Mouse (Mus musculus) spleen, adult 2 months (tissue): ENCODE measurements around the gene Atp6v0b.

Experiments
- CTCF ChIP-seq: fragments of 200-500 bp; IDR thresholded peaks from 2 replicates; pipeline ENCODE4 v1.5.1; 2011; ENCODE audit warnings: mild to moderate bottlenecking, inconsistent platforms; ENCODE audit not compliant: insufficient read depth, insufficient read length, insufficient replicate concordance; ENCODE audit errors: extremely low read depth
- POLR2A ChIP-seq: fragments of 200-500 bp; IDR thresholded peaks from 2 replicates; pipeline ENCODE4 v1.6.1; 2011; ENCODE audit warnings: low read depth, low read length, inconsistent platforms

DNA sequence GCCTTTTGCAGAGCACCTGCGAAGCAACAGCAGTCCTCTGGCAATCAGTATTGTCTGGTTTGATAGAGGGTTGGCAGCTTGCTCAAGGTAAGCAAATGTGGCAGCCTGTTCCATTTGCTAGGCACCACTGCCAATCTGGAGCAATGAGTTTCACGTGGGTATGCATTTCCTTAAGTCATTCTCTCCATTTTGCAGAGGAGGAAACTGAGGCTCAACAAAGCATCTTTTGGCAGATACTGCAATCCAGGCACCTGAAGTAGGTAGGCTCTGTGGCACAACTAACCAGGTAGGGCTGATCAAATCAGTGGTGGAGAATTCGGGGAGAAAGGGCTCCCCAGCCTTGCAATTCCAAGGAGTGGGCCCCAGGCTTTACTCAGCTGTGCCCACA is 52.7 kb downstream of the Atp6v0b start, which contains the start of gene Slc6a9:
- TF ChIP-seq CTCF, result no peak
- no peak for TF ChIP-seq POLR2A
